Mouse (Mus musculus): ENCODE measurements at regions not wholly inside any gene's neighbourhood (a gene's known extent, or its start where the extent isn't known, plus 50 kb on each side); places are given as distances from the start of the nearest gene placed in this dataset.
A peak's percentile ranks its signal among the peaks of the same experiment; 100 is the strongest.

GRCm38 (mm10) chr4:100616161-100616915 lies 137.7 kb downstream of the Ube2u start:
- no peaks in the 10 kb centered on the region for H3K36me3 ChIP-seq
- H3K4me2 ChIP-seq (replicated peaks), result no peak overlapping the region
- no peak overlapping the region for H3K4me3 ChIP-seq (replicated peaks)
- WGBS, result 28% methylated on average over 8 of the region's 8 CpGs
- no peaks in the 10 kb centered on the region for H3K27me3 ChIP-seq
- H3K27ac ChIP-seq (replicated peaks), result peak overlapping the region; percentile 49; the same call in 1 of the 2 replicates
- no peak overlapping the region for H3K9ac ChIP-seq
- peaks cover 8% of the 10 kb centered on the region; the same call in 1 of the 2 replicates for H3K4me1 ChIP-seq
- peak; percentile 15; the same call in 1 of the 2 replicates for ATAC-seq (ENCODE audit: insufficient number of reproducible peaks, low FRiP score, low TSS enrichment, low read depth)
- no peaks in the 10 kb centered on the region for H3K9me3 ChIP-seq (replicated peaks)

- 46% methylated on average over 11 of the region's 11 CpGs for WGBS
- no peak overlapping the region for H3K9ac ChIP-seq
- H3K4me2 ChIP-seq (replicated peaks), result no peak overlapping the region
- no peaks in the 10 kb centered on the region for H3K27me3 ChIP-seq
- peaks cover 8% of the 10 kb centered on the region; the same call in 1 of the 2 replicates for H3K4me1 ChIP-seq
- no peak overlapping the region for H3K27ac ChIP-seq (replicated peaks)
- no peaks in the 10 kb centered on the region for H3K36me3 ChIP-seq
- no peak for ATAC-seq (ENCODE audit: insufficient number of reproducible peaks, low FRiP score, low TSS enrichment, low read depth)
- H3K4me3 ChIP-seq (replicated peaks), result no peak overlapping the region
- no peaks in the 10 kb centered on the region for H3K9me3 ChIP-seq (replicated peaks)
These were observed 138.4 kb downstream of the Ube2u start for GRCm38 (mm10) chr4:100616916-100617488.

- H3K4me3 ChIP-seq (replicated peaks), result no peak overlapping the region
- H3K9ac ChIP-seq, result no peak overlapping the region
- H3K9me3 ChIP-seq (replicated peaks), result no peaks in the 10 kb centered on the region
- ATAC-seq (ENCODE audit: insufficient number of reproducible peaks, low FRiP score, low TSS enrichment, low read depth), result no peak
- H3K36me3 ChIP-seq, result no peaks in the 10 kb centered on the region
- no peaks in the 10 kb centered on the region for H3K27me3 ChIP-seq
- H3K4me2 ChIP-seq (replicated peaks), result no peak overlapping the region
- H3K4me1 ChIP-seq, result no peaks in the 10 kb centered on the region
- no peak overlapping the region for H3K27ac ChIP-seq (replicated peaks)
- WGBS, result 82% methylated on average over 5 of the region's 5 CpGs
These were observed 146.0 kb downstream of the Ube2u start for GRCm38 (mm10) chr4:100624656-100625055.

GRCm38 (mm10) chr4:100626551-100626950 lies 147.9 kb downstream of the Ube2u start:
- ATAC-seq (ENCODE audit: insufficient number of reproducible peaks, low FRiP score, low TSS enrichment, low read depth), result no peak
- H3K9ac ChIP-seq, result no peak overlapping the region
- H3K4me3 ChIP-seq (replicated peaks), result no peak overlapping the region
- WGBS, result 75% methylated on average over 4 of the region's 4 CpGs
- no peaks in the 10 kb centered on the region for H3K4me1 ChIP-seq
- H3K4me2 ChIP-seq (replicated peaks), result no peak overlapping the region
- H3K27ac ChIP-seq (replicated peaks), result no peak overlapping the region
- no peaks in the 10 kb centered on the region for H3K36me3 ChIP-seq
- no peaks in the 10 kb centered on the region for H3K9me3 ChIP-seq (replicated peaks)
- no peaks in the 10 kb centered on the region for H3K27me3 ChIP-seq

GRCm38 (mm10) chr4:100634388-100634787 lies 142.1 kb upstream of the Cachd1 start:
- no peaks in the 10 kb centered on the region for H3K9me3 ChIP-seq (replicated peaks)
- no peak overlapping the region for H3K9ac ChIP-seq
- no peak overlapping the region for H3K4me3 ChIP-seq (replicated peaks)
- no peaks in the 10 kb centered on the region for H3K27me3 ChIP-seq
- no peaks in the 10 kb centered on the region for H3K36me3 ChIP-seq
- 37% methylated on average over 2 of the region's 2 CpGs for WGBS
- no peak overlapping the region for H3K4me2 ChIP-seq (replicated peaks)
- no peak overlapping the region for H3K27ac ChIP-seq (replicated peaks)
- no peak for ATAC-seq (ENCODE audit: insufficient number of reproducible peaks, low FRiP score, low TSS enrichment, low read depth)
- H3K4me1 ChIP-seq, result no peaks in the 10 kb centered on the region

DNA sequence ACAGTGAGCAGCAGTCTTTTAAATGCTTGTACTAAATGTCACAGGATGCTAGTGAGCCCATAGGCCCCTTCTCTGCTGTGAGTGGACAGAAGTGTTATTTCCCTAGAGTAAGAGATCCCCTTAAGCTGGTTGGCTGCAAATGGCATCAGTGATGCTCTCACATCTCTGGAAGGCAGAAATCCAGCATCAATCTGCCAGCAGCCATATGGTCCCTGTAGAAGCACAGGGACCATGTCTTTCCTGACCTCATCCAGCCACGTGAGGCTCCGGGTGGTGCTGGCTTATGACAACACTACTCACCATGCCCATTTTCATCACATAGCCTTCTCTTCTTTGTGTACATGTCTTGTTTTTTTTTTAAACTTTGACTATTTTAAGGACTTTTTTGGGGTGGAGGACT lies 138.9 kb upstream of the Cachd1 start:
- Histone ChIP-seq H3K27ac (replicated peaks) (no peak overlapping the region), H3K9ac (no peak overlapping the region), H3K4me1 (no peaks in the 10 kb centered on the region), H3K4me3 (replicated peaks) (no peak overlapping the region), H3K36me3 (no peaks in the 10 kb centered on the region), H3K27me3 (no peaks in the 10 kb centered on the region), H3K4me2 (replicated peaks) (no peak overlapping the region), H3K9me3 (replicated peaks) (no peaks in the 10 kb centered on the region)
- 87% methylated on average over 2 of the region's 2 CpGs for WGBS
- no peak for ATAC-seq (ENCODE audit: insufficient number of reproducible peaks, low FRiP score, low TSS enrichment, low read depth)

GRCm38 (mm10) chr4:100661154-100661553 lies 115.3 kb upstream of the Cachd1 start:
- no peaks in the 10 kb centered on the region for H3K9me3 ChIP-seq (replicated peaks)
- WGBS, result 16% methylated on average over 1 of the region's 1 CpGs
- ATAC-seq (ENCODE audit: insufficient number of reproducible peaks, low FRiP score, low TSS enrichment, low read depth), result peak; percentile 54; the same call in 1 of the 2 replicates

DNA sequence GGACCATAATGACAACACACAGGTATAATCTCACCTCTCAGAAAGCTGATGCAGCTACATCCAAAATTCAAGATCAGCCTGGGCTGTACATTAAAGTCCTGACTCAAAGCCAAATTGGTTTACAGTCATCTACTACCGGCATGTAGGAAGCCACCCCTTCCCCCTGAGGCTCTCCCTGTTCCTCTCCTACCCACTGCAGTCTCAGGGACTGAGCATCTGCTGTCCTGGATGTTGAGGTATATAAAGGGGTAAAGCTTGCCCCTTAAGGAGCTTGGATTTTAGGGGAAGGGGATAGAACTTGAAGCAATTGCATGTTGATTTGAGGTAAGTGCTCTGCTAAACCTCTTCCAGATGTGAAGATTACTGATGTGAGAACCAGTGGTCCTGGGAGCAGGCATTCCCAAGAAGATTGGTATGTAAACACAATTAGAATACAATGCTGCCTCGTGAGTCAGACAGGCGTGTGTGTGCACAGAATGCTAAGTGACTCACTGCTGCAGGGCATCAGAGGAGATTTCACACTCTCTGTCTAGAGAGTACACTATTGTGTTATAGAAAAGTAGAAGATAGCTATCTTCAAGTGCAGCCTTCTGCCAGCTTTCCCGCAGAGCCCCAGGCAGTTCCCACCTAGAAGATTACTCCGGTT lies 111.7 kb upstream of the Cachd1 start:
- H3K4me2 ChIP-seq (replicated peaks), result no peak overlapping the region
- no peaks in the 10 kb centered on the region for H3K9me3 ChIP-seq (replicated peaks)
- no peaks in the 10 kb centered on the region for H3K27me3 ChIP-seq
- no peaks in the 10 kb centered on the region for H3K36me3 ChIP-seq
- peak overlapping the region; percentile 66 for H3K27ac ChIP-seq (replicated peaks)
- peak; percentile 65; the same call in 1 of the 2 replicates for ATAC-seq (ENCODE audit: insufficient number of reproducible peaks, low FRiP score, low TSS enrichment, low read depth)
- no peak overlapping the region for H3K9ac ChIP-seq
- no peak overlapping the region for H3K4me3 ChIP-seq (replicated peaks)
- whole genome bisulfite sequencing, result 12% methylated on average over 5 of the region's 5 CpGs
- H3K4me1 ChIP-seq, result peaks cover 27% of the 10 kb centered on the region

More at GRCm38 (mm10) chr4:100661154-100661553, 115.3 kb upstream of the Cachd1 start:
- no peak overlapping the region for H3K9ac ChIP-seq
- H3K27ac ChIP-seq (replicated peaks), result no peak overlapping the region
- no peak overlapping the region for H3K4me3 ChIP-seq (replicated peaks)
- H3K27me3 ChIP-seq, result no peaks in the 10 kb centered on the region
- no peak overlapping the region for H3K4me2 ChIP-seq (replicated peaks)
- no peaks in the 10 kb centered on the region for H3K36me3 ChIP-seq
- H3K4me1 ChIP-seq, result peaks cover 27% of the 10 kb centered on the region

- 68% methylated on average over 5 of the region's 5 CpGs for WGBS
- no peak overlapping the region for H3K9ac ChIP-seq
- no peak for ATAC-seq (ENCODE audit: insufficient number of reproducible peaks, low FRiP score, low TSS enrichment, low read depth)
These were observed 105.9 kb upstream of the Cachd1 start for GRCm38 (mm10) chr4:100670553-100670952.

GRCm38 (mm10) chr4:100674916-100675315 lies 101.6 kb upstream of the Cachd1 start:
- H3K4me1 ChIP-seq, result no peaks in the 10 kb centered on the region
- ATAC-seq (ENCODE audit: insufficient number of reproducible peaks, low FRiP score, low TSS enrichment, low read depth), result no peak
- no peaks in the 10 kb centered on the region for H3K36me3 ChIP-seq
- H3K27me3 ChIP-seq, result no peaks in the 10 kb centered on the region
- 83% methylated on average over 4 of the region's 4 CpGs for WGBS
- H3K9ac ChIP-seq, result no peak overlapping the region
- no peak overlapping the region for H3K4me3 ChIP-seq (replicated peaks)
- no peaks in the 10 kb centered on the region for H3K9me3 ChIP-seq (replicated peaks)
- H3K27ac ChIP-seq (replicated peaks), result no peak overlapping the region
- no peak overlapping the region for H3K4me2 ChIP-seq (replicated peaks)

More at GRCm38 (mm10) chr4:100670553-100670952, 105.9 kb upstream of the Cachd1 start:
- Histone ChIP-seq H3K36me3 (no peaks in the 10 kb centered on the region), H3K4me3 (replicated peaks) (no peak overlapping the region), H3K27me3 (no peaks in the 10 kb centered on the region), H3K4me2 (replicated peaks) (no peak overlapping the region), H3K27ac (replicated peaks) (no peak overlapping the region), H3K9me3 (replicated peaks) (no peaks in the 10 kb centered on the region), H3K4me1 (no peaks in the 10 kb centered on the region)

GRCm38 (mm10) chr4:100683757-100684156 lies 92.7 kb upstream of the Cachd1 start:
- H3K4me1 ChIP-seq, result no peaks in the 10 kb centered on the region; the same call in 1 of the 2 replicates
- no peak overlapping the region for H3K4me2 ChIP-seq (replicated peaks)
- no peak overlapping the region for H3K9ac ChIP-seq
- H3K9me3 ChIP-seq (replicated peaks), result no peaks in the 10 kb centered on the region
- WGBS, result 41% methylated on average over 7 of the region's 7 CpGs
- no peaks in the 10 kb centered on the region for H3K36me3 ChIP-seq
- no peak overlapping the region for H3K4me3 ChIP-seq (replicated peaks)
- ATAC-seq (ENCODE audit: insufficient number of reproducible peaks, low FRiP score, low TSS enrichment, low read depth), result peak; percentile 69
- H3K27me3 ChIP-seq, result no peaks in the 10 kb centered on the region
- no peak overlapping the region for H3K27ac ChIP-seq (replicated peaks)
